Mouse (Mus musculus): Measurements from ENCODE around the gene Gnat1.

- TF ChIP-seq CTCF (conservative IDR thresholded peaks at IDR 0.05; ENCODE audit: insufficient read depth, insufficient read length, low read depth, low read length): no peak
- TF ChIP-seq POLR2A (IDR thresholded peaks at IDR 0.05; ENCODE audit: low read depth, low read length): no peak
Measured at GRCm38 (mm10) chr9:107665308-107665707, 14.2 kb downstream of the Gnat1 start.
